Comparison of ENCODE assay signal across 23 mouse cellular contexts in the genomic region with DNA sequence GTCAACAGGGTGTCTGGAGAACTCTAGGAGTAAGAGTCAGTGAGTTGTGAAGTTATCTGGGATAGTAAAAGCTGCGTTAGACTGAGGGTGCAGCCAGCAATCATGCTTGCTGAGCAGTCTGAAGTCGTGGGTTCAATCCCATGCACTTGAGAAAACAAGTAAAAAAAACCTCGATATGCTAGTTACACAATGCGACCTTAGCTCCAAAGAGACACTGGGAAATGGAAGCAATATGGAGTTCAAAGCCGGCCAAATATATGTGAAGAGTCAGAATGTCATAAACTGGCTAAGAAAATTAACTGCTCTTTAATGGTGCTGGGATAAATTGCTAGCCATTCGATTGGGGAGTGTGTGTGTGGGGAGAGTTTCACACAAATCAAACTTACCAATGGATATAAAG.
"Had no signal": no experiment of that assay in that cellular context is flagged by ENCODE, and none has a peak within 500 bp of the region (broad histone marks: within the 10 kb centered on the region; RNA-seq: fewer than 3 reads in every experiment).

No protein-coding gene starts in this region.

- ATAC-seq: liver, embryonic 12.5 days had no signal

- H3K4me2 ChIP-seq: limb, embryonic 13.5 days; liver, embryonic 12.5 days; liver, embryonic 15.5 days; lung, embryonic 15.5 days; neural tube, embryonic 12.5 days; neural tube, embryonic 15.5 days had no signal

- H3K27ac ChIP-seq: limb, embryonic 10.5 days; limb, embryonic 13.5 days; liver, embryonic 12.5 days; liver, embryonic 15.5 days; lung, embryonic 15.5 days; midbrain, embryonic 10.5 days; neural tube, embryonic 12.5 days; neural tube, embryonic 15.5 days; stomach, postnatal 0 days had no signal

- H3K4me3 ChIP-seq: limb, embryonic 10.5 days; limb, embryonic 13.5 days; liver, embryonic 12.5 days; liver, embryonic 15.5 days; lung, embryonic 15.5 days; megakaryocyte, embryonic 14.5 days; midbrain, embryonic 10.5 days; neural tube, embryonic 12.5 days; neural tube, embryonic 15.5 days had no signal

- H3K36me3 ChIP-seq: limb, embryonic 10.5 days; limb, embryonic 13.5 days; liver, embryonic 12.5 days; liver, embryonic 15.5 days; lung, embryonic 15.5 days; midbrain, embryonic 10.5 days; neural tube, embryonic 12.5 days; neural tube, embryonic 15.5 days had no signal

- H3K9me3 ChIP-seq: limb, embryonic 10.5 days; limb, embryonic 13.5 days; liver, embryonic 12.5 days; liver, embryonic 15.5 days; lung, embryonic 15.5 days; midbrain, embryonic 10.5 days; neural tube, embryonic 12.5 days; neural tube, embryonic 15.5 days had no signal

- DNase-seq: kidney, postnatal 14 days; kidney, postnatal 4 days; liver; lung, adult 18-20 months; lung, postnatal 10 days; lung, postnatal 36 days; midbrain, embryonic 14.5 days; right cerebral cortex, adult 18-20 months; right cerebral cortex, postnatal 14 days; right cerebral cortex, postnatal 4 days; thymus, adult 2 months; thymus, postnatal 14 days; thymus, postnatal 4 days had no signal

- H3K4me1 ChIP-seq: neural tube, embryonic 12.5 days had no signal

- H3K9ac ChIP-seq: limb, embryonic 13.5 days; liver, embryonic 12.5 days; liver, embryonic 15.5 days; lung, embryonic 15.5 days; neural tube, embryonic 12.5 days; neural tube, embryonic 15.5 days had no signal

- H3K27me3 ChIP-seq: limb, embryonic 13.5 days; liver, embryonic 12.5 days; liver, embryonic 15.5 days; lung, embryonic 15.5 days; megakaryocyte, embryonic 14.5 days; neural tube, embryonic 12.5 days; neural tube, embryonic 15.5 days had no signal
